Mouse (Mus musculus): Measurements from ENCODE around the gene Cuta. TPM values are rescaled to one million over a fixed set of nuclear protein-coding genes. Genes with fewer than 3 reads are reported as not detected.
"Not testable (repeated sequence)": the region's sequence is repeated elsewhere in the genome, so short reads cannot be mapped to it uniquely, and the experiment has no call there.

Gene Cuta
- polyA plus RNA-seq, 1 experiment from 2014 or later: 172 TPM

DNA sequence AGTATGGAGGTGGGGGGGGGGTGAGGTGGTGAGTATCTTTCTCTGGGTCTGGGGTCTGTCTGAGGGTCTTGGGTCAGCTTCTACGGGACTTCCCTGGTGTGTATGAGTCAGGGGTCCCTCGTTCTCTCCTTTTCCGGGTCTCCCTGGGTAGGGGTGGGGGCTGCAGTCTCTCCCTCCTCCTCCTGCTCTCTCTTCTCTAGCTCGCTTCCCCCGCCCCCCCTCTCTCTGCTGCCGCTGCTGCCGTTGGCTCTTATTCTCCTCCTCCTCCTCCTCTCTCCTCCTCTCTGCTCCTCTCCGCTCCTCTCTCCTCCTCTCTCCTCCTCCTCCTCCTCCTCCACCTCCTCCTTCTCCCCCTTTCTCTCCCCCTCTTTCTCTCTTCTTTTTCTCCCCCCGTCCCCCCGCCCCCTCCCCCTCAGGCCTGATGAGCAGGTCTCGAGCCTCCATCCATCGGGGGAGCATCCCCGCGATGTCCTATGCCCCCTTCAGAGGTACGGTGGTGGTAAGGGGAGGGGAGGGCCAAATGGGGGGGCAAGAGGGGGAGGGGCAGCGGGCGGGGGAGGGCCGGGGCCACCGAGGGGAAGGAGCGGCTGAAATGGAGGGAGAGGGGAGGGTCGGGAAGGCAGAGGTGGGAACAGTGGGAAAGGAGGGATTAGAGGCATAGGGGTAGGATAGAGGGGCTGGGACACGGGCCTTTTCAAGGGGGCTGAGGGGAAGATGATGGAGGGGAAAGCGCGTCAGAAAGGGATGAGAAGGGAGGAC lies 1.8 kb upstream of the Cuta start, which contains the start of gene Syngap1:
TSS of gene Syngap1 (plus strand) at position 223 of the 759 bp plus-strand sequence.
- under 1% methylated on average over 19 of the region's 24 CpGs for WGBS
- Histone ChIP-seq H3K4me1 (peaks cover 77% of the 10 kb centered on the region), H3K9ac (peak within 1 kb of the TSS; percentile 74), H3K27ac (peak within 1 kb of the TSS; percentile 95), H3K9me3 (replicated peaks) (no peaks in the 10 kb centered on the region), H3K4me3 (peak within 1 kb of the TSS; percentile 63), H3K27me3 (no peaks in the 10 kb centered on the region), H3K4me2 (peak within 1 kb of the TSS; percentile 93), H3K36me3 (ENCODE audit: poor library complexity, severe bottlenecking) (peaks cover 22% of the 10 kb centered on the region)
- ATAC-seq: peak; percentile 14

DNA sequence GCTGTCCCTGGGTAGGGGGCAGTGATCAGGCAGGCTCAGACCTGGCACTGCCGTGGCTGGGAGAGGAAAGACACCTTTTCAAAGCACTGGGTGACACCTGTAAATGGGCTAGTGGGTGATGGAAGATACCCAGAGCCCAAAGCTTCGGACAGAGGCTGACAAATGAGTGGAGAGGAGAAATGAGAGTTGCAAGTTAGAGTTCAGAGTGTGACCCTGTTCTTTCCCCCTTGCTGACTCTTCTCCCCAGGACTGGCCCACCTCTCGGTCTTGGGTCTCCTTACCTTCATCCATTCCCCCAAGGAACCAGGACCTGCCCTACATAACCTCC lies 568 bp upstream of the Cuta start:
- Histone ChIP-seq H3K9me3 (replicated peaks) (no peaks in the 10 kb centered on the region), H3K36me3 (ENCODE audit: poor library complexity, severe bottlenecking) (peaks cover 34% of the 10 kb centered on the region), H3K9ac (peak overlapping the region; percentile 72), H3K27ac (peak overlapping the region; percentile 95), H3K4me1 (peaks cover 64% of the 10 kb centered on the region), H3K4me3 (peak overlapping the region; percentile 63), H3K27me3 (no peaks in the 10 kb centered on the region), H3K4me2 (peak overlapping the region; percentile 93)
- WGBS: 0% methylated on average over 3 of the region's 3 CpGs
- ATAC-seq: peak; percentile 0; the same call in 1 of the 2 replicates

DNA sequence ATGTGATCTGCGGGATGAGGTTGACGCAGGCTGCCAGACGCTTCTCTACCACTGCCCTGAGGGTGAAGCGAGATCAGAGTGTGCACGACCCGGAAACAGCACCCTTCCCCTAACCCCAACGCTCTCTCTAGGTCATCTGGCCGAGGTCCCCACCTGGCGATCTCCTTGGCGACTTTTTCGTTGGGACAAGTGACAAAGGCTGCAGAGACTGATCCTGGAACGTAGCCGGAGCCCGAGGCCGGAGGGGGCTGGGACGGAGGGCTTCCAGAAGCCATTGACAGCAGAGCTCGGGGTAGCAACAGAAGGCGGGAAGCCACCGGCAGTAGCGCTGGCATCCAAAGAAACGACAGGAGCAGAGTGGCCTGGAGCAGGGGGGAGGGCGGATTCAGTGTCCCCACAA lies 638 bp downstream of the Cuta start:
- Histone ChIP-seq H3K4me3 (peak overlapping the region; percentile 63), H3K4me2 (peak overlapping the region; percentile 93), H3K4me1 (peaks cover 58% of the 10 kb centered on the region), H3K36me3 (ENCODE audit: poor library complexity, severe bottlenecking) (peaks cover 32% of the 10 kb centered on the region), H3K27me3 (no peaks in the 10 kb centered on the region), H3K9me3 (replicated peaks) (no peaks in the 10 kb centered on the region), H3K27ac (peak overlapping the region; percentile 63), H3K9ac (peak overlapping the region; percentile 75)
- ATAC-seq: no peak; the same call in 1 of the 2 replicates
- under 1% methylated on average over 22 of the region's 22 CpGs for WGBS

DNA sequence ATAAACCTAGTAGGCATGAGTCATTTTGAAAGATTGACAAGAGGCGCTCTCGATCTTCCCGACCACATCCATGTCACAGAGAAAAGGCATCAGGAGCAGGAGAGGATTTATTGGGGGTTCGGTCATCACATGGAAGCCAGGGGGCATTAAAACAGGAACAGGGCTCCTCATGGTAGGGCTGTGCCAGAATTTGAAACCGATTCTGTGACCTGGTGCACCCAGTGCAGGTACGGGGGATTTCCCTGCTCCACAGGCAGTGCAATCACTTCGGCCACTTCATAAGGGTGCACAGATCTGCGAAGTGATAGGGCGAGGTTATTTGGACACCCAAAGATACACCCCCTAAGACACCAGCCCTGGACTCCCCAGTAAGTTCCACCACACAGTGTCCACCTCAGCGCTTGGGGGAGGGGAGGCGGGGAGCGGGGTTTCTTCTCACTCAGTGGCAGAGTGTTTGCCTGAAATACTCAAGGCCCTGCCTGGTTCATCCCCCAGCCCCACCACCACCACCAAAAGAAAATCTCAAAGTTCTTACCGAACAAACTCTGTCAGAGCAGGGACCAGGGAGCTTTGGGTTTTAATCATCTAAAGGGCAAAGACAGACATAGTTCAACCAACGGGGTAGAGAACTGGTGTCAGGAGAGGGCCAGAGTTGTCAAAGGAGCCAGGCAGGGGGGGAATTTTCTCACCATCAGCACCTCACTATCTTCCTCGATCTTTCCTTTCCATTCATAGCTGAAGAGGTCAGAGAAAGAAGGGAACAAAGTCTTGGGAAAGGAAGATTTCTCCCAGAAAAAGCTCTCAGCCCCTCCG lies 1.3 kb downstream of the Cuta start:
- peak overlapping the region; percentile 75 for H3K9ac ChIP-seq
- no peak overlapping the region for H3K27ac ChIP-seq
- peak overlapping the region; percentile 93 for H3K4me2 ChIP-seq
- WGBS: 60% methylated on average over 16 of the region's 16 CpGs
- no peaks in the 10 kb centered on the region for H3K27me3 ChIP-seq
- H3K4me1 ChIP-seq: peaks cover 58% of the 10 kb centered on the region
- H3K36me3 ChIP-seq (ENCODE audit: poor library complexity, severe bottlenecking): peaks cover 32% of the 10 kb centered on the region
- H3K9me3 ChIP-seq (replicated peaks): no peaks in the 10 kb centered on the region
- no peak for ATAC-seq
- H3K4me3 ChIP-seq: peak overlapping the region; percentile 63

DNA sequence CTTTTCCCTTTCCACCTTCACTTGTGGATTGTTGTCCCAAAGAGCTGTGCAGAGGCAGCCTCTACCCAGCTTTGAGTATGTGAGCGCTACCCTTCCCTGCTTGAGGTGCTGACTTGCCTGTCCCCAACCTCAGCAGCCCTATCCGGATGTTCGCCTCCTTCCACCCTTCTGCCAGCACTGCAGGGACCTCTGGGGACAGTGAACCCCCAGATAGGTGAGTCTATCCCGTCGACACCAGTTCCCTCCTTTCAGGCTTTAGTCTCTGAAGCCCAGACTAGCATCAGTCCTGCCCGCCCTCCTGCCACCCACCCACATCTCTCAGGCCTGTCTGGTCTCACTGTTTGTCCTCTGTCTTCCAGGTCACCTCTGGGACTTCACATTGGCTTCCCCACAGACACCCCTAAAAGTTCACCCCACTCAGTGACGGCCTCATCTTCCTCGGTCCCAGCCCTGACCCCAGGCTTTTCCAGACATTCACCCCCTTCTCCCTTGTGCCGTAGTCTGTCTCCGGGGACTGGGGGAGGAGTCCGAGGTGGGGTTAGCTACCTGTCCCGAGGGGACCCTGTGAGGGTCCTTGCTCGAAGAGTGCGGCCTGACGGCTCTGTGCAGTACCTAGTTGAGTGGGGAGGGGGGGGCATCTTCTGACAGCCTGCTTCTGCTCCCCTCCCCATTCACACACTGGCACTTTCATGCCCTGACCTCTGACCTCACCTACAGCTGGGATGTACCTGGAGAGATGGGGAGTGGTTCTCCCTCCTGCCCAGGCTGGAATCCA lies 2.3 kb downstream of the Cuta start:
- peak overlapping the region; percentile 3; the same call in 1 of the 2 replicates for H3K4me2 ChIP-seq
- no peak overlapping the region for H3K9ac ChIP-seq
- H3K9me3 ChIP-seq (replicated peaks): no peaks in the 10 kb centered on the region
- no peak overlapping the region for H3K4me3 ChIP-seq
- 86% methylated on average over 15 of the region's 15 CpGs for WGBS
- H3K4me1 ChIP-seq: peaks cover 57% of the 10 kb centered on the region
- ATAC-seq: no peak
- peaks cover 32% of the 10 kb centered on the region for H3K36me3 ChIP-seq (ENCODE audit: poor library complexity, severe bottlenecking)
- H3K27ac ChIP-seq: no peak overlapping the region
- H3K27me3 ChIP-seq: no peaks in the 10 kb centered on the region

DNA sequence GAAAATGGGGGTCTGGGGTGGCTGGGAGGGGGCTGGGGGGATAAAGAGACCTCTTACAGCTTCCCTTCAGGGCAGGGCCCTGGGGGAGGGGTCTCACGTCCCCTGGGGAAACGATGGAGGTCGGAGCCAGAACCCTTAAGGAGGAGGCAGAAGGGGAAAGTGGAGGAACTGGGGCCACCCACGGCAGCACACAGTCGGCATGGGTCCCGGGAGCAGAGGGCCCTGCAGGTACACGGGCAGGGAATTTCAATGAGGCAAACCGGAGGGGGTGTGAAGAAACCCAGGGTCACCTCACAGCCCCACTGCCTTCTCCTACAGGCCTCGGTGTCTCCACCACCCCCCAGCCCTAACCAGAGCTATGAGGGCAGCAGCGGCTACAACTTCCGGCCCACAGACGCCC lies 2.9 kb downstream of the Cuta start:
- 84% methylated on average over 12 of the region's 12 CpGs for WGBS

DNA sequence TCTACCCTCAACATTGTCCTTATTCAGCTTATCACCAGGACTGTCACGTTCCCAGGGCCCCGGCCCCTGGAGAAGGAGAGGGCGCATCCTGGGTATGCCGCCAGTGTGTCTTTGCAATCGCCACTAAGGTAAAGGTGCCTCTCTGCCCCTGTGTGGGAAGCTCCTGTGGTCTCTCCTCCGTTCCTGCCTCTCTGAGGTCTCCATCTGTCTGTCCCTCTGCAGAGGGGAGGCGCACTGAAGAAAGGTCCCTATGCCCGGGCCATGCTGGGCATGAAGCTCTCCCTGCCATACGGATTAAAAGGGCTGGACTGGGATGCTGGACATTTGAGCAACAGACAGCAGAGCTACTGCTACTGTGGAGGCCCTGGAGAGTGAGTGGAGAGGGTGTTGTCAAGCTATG lies 4.3 kb downstream of the Cuta start:
- Histone ChIP-seq H3K4me2 (no peak overlapping the region), H3K4me1 (peaks cover 41% of the 10 kb centered on the region), H3K36me3 (ENCODE audit: poor library complexity, severe bottlenecking) (peaks cover 40% of the 10 kb centered on the region), H3K27me3 (no peaks in the 10 kb centered on the region), H3K27ac (no peak overlapping the region), H3K9ac (no peak overlapping the region), H3K9me3 (replicated peaks) (no peaks in the 10 kb centered on the region), H3K4me3 (no peak overlapping the region)
- ATAC-seq: no peak
- 94% methylated on average over 9 of the region's 9 CpGs for WGBS

More for the DNA sequence above, 2.9 kb downstream of the Cuta start:
- Histone ChIP-seq H3K4me3 (no peak overlapping the region), H3K4me1 (peaks cover 51% of the 10 kb centered on the region), H3K9me3 (replicated peaks) (no peaks in the 10 kb centered on the region), H3K36me3 (ENCODE audit: poor library complexity, severe bottlenecking) (peaks cover 32% of the 10 kb centered on the region), H3K27ac (no peak overlapping the region), H3K27me3 (no peaks in the 10 kb centered on the region), H3K4me2 (no peak overlapping the region), H3K9ac (no peak overlapping the region)
- no peak for ATAC-seq

GRCm38 (mm10) chr17:26933885-26934827 lies 5.2 kb downstream of the Cuta start:
- H3K4me2 ChIP-seq: peak overlapping the region; percentile 88
- peak overlapping the region; percentile 82 for H3K9ac ChIP-seq
- no peaks in the 10 kb centered on the region for H3K27me3 ChIP-seq
- ATAC-seq: no peak
- 80% methylated on average over 16 of the region's 16 CpGs for WGBS
- peak overlapping the region; percentile 65 for H3K4me3 ChIP-seq
- peaks cover 38% of the 10 kb centered on the region for H3K4me1 ChIP-seq
- no peak overlapping the region for H3K27ac ChIP-seq
- no peaks in the 10 kb centered on the region for H3K9me3 ChIP-seq (replicated peaks)
- H3K36me3 ChIP-seq (ENCODE audit: poor library complexity, severe bottlenecking): peaks cover 49% of the 10 kb centered on the region

- H3K9ac ChIP-seq: peak overlapping the region; percentile 82
- H3K27me3 ChIP-seq: no peaks in the 10 kb centered on the region
- H3K4me3 ChIP-seq: peak overlapping the region; percentile 65
- peak overlapping the region; percentile 81 for H3K27ac ChIP-seq
- H3K36me3 ChIP-seq (ENCODE audit: poor library complexity, severe bottlenecking): peaks cover 55% of the 10 kb centered on the region
- peaks cover 33% of the 10 kb centered on the region for H3K4me1 ChIP-seq
- WGBS: 10% methylated on average over 12 of the region's 13 CpGs
- H3K9me3 ChIP-seq (replicated peaks): no peaks in the 10 kb centered on the region
- peak overlapping the region; percentile 88 for H3K4me2 ChIP-seq
- ATAC-seq: peak; percentile 34
Measured at GRCm38 (mm10) chr17:26933419-26933818, 6.0 kb downstream of the Cuta start.

DNA sequence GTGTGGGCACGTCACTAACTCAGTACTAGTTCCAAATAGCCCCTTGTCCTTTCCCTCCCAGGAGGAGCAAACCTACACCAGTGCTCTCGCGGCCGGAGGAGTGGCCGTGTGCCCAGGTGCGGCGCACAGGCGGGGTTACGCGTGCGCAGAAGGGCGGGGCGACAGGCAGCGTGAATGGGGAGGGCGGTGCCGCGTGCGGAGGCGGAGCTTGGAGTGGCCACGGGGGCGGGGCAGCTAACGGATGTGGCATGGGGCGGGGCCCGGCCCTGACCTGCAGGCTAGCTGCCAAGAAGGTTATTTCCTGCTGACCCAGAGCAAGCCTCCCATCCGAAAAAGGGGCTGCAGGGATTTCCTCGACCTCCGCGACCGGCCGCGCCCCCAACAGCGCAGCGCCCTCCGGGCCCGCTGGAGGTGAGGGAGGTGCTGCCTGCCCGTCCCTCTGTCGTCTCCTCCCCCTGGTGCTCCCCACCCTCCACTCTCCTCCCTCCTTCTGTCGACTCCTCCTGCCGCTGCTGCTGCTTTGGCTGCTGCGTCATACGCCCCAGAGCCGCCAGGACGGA lies 6.5 kb downstream of the Cuta start, which contains the start of gene Phf1:
TSS of gene Phf1 (plus strand) at position 214 of the 560 bp plus-strand sequence.
- Histone ChIP-seq H3K4me2 (peak within 1 kb of the TSS; percentile 88), H3K9ac (peak within 1 kb of the TSS; percentile 82), H3K27me3 (no peaks in the 10 kb centered on the region), H3K4me3 (peak within 1 kb of the TSS; percentile 65), H3K27ac (peak within 1 kb of the TSS; percentile 81), H3K4me1 (peaks cover 28% of the 10 kb centered on the region), H3K9me3 (replicated peaks) (no peaks in the 10 kb centered on the region), H3K36me3 (ENCODE audit: poor library complexity, severe bottlenecking) (peaks cover 56% of the 10 kb centered on the region)
- peak; percentile 84 for ATAC-seq
- 0% methylated on average over 26 of the region's 43 CpGs for WGBS

GRCm38 (mm10) chr17:26931795-26932194 lies 7.6 kb downstream of the Cuta start:
- H3K27me3 ChIP-seq; H3K4me3 ChIP-seq; H3K4me2 ChIP-seq; ATAC-seq; H3K9ac ChIP-seq; H3K9me3 ChIP-seq (replicated peaks); H3K27ac ChIP-seq: not testable (repeated sequence)
- Histone ChIP-seq H3K36me3 (ENCODE audit: poor library complexity, severe bottlenecking) (peaks cover 58% of the 10 kb centered on the region), H3K4me1 (peaks cover 19% of the 10 kb centered on the region)
- 72% methylated on average over 7 of the region's 7 CpGs for WGBS
